Comparison of ENCODE assay signal across 22 mouse cellular contexts in the genomic region with DNA sequence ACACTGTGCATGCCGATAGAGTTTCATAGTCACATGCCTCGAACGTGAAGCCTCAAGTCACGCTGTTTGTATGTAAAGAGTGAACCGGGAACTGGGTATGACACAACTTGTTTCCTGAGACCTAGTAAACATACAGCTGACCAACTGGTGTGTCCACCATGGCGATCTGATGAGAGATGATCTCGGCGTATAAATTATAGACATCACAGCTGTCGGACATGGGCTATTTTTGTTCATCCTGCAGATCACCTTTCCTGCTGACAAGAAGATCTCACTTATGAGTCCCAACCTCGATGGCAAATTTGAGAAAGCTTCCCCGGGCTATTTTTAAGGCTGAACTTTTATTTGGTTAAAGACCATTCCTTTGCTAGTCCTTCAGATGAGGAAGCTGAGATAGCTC. TPM values are rescaled to one million over a fixed set of nuclear protein-coding genes. Genes with fewer than 3 reads are reported as not detected.
DNase-seq lines count a peak whose midpoint lies in the region; ATAC-seq and TF ChIP-seq lines count a peak whose summit lies in the region.
"Had no signal": no experiment of that assay in that cellular context is flagged by ENCODE, and none has a peak within 500 bp of the region (broad histone marks: within the 10 kb centered on the region; RNA-seq: fewer than 3 reads in every experiment).

No protein-coding gene starts in this region.

- H3K9me3 ChIP-seq in CH12.LX (replicated peaks; ENCODE audit: low read length) = no peaks in the 10 kb centered on the region
- H3K9me3 ChIP-seq in forebrain, embryonic 13.5 days (replicated peaks) = no peaks in the 10 kb centered on the region
- H3K9me3 ChIP-seq: embryonic facial prominence, embryonic 12.5 days; embryonic facial prominence, embryonic 15.5 days; forebrain, embryonic 15.5 days; heart, embryonic 13.5 days; hindbrain, embryonic 12.5 days; hindbrain, embryonic 15.5 days had no signal

- H3K27me3 ChIP-seq in CH12.LX (replicated peaks) = peaks cover 8% of the 10 kb centered on the region
- no peaks in the 10 kb centered on the region for H3K27me3 ChIP-seq in forebrain, embryonic 13.5 days
- H3K27me3 ChIP-seq: forebrain, embryonic 15.5 days; hindbrain, embryonic 12.5 days; hindbrain, embryonic 15.5 days; Patski had no signal

- in situ Hi-C loops in CH12.LX (cut with MboI; ENCODE audit: low pct_ligation_motif_present, low pct_unique_long_range_greater_than_20kb, low sequenced_read_pairs) = no loop called here

- TF ChIP-seq EP300 in CH12.LX (IDR thresholded peaks at IDR 0.05; ENCODE audit: low read length) = no peak

- no peaks in the 10 kb centered on the region for H3K79me2 ChIP-seq in CH12.LX (replicated peaks; ENCODE audit: control insufficient read depth, extremely low read depth, insufficient read depth, poor library complexity, severe bottlenecking)

- no peak overlapping the region for H3K9ac ChIP-seq in CH12.LX (ENCODE audit: insufficient read depth, low read depth)
- H3K9ac ChIP-seq in forebrain, embryonic 13.5 days = no peak overlapping the region
- H3K9ac ChIP-seq: embryonic facial prominence, embryonic 12.5 days; embryonic facial prominence, embryonic 15.5 days; forebrain, embryonic 15.5 days; heart, embryonic 13.5 days; hindbrain, embryonic 12.5 days; hindbrain, embryonic 15.5 days had no signal

- no peak for TF ChIP-seq RAD21 in CH12.LX (IDR thresholded peaks at IDR 0.05; ENCODE audit: low read depth, low read length)

- no peak for TF ChIP-seq POLR2A in CH12.LX (IDR thresholded peaks at IDR 0.05; ENCODE audit: low read depth, low read length)

- dilution Hi-C loops in CH12.LX (cut with MboI; ENCODE audit: extremely low pct_ligation_motif_present, extremely low pct_unique_long_range_greater_than_20kb, low sequenced_read_pairs) = no loop called here

- peak; percentile 33 to 50 for DNase-seq in gastrocnemius, adult 8-10 months (ENCODE audit: low spot score in 2 of 2)
- DNase-seq in gastrocnemius, postnatal 10 days = no peak
- no peak for DNase-seq in CH12.LX (ENCODE audit: extremely low read depth)
- peak; percentile 50 for DNase-seq in gastrocnemius, postnatal 25 days
- DNase-seq in thymus, postnatal 36 days = no peak
- DNase-seq: adrenal gland, postnatal 10 days; adrenal gland, postnatal 36 days; cerebellum, adult 18-20 months; cerebellum, adult 9-11 months; cerebellum, postnatal 25 days; heart, postnatal 14 days; kidney, adult 2 months had no signal

- 90% methylated on average over 11 of the region's 11 CpGs for WGBS in forebrain, embryonic 13.5 days

- no peak overlapping the region for H3K27ac ChIP-seq in CH12.LX (ENCODE audit: insufficient read depth, low read depth)
- no peak overlapping the region for H3K27ac ChIP-seq in forebrain, embryonic 13.5 days
- H3K27ac ChIP-seq: embryonic facial prominence, embryonic 12.5 days; embryonic facial prominence, embryonic 15.5 days; forebrain, embryonic 15.5 days; heart, embryonic 13.5 days; hindbrain, embryonic 12.5 days; hindbrain, embryonic 15.5 days had no signal

- ATAC-seq in forebrain, embryonic 13.5 days = no peak
- ATAC-seq: forebrain, embryonic 15.5 days; Patski had no signal

- H3K36me3 ChIP-seq in CH12.LX (replicated peaks in 1 of 2; ENCODE audit: control insufficient read depth in 1 of 2, insufficient read depth in 1 of 2, low read length in 1 of 2) = no peaks in the 10 kb centered on the region
- no peaks in the 10 kb centered on the region for H3K36me3 ChIP-seq in forebrain, embryonic 13.5 days (ENCODE audit: poor library complexity, severe bottlenecking)
- H3K36me3 ChIP-seq: embryonic facial prominence, embryonic 12.5 days; embryonic facial prominence, embryonic 15.5 days; forebrain, embryonic 15.5 days; G1E; heart, embryonic 13.5 days; hindbrain, embryonic 12.5 days; hindbrain, embryonic 15.5 days had no signal

- H3K4me1 ChIP-seq in CH12.LX (ENCODE audit: control insufficient read depth in 1 of 2, insufficient read depth in 2 of 2) = peaks cover 0 to 3% of the 10 kb centered on the region in 2 experiments; a peak in 1 of 4 replicates
- H3K4me1 ChIP-seq in forebrain, embryonic 13.5 days = peaks cover 20% of the 10 kb centered on the region

- H3K4me2 ChIP-seq in CH12.LX (ENCODE audit: insufficient read depth, low read depth, poor library complexity, severe bottlenecking) = no peak overlapping the region
- no peak overlapping the region for H3K4me2 ChIP-seq in forebrain, embryonic 13.5 days
- H3K4me2 ChIP-seq: embryonic facial prominence, embryonic 12.5 days; embryonic facial prominence, embryonic 15.5 days; forebrain, embryonic 15.5 days; heart, embryonic 13.5 days; hindbrain, embryonic 12.5 days; hindbrain, embryonic 15.5 days had no signal

- no peak for TF ChIP-seq CTCF in CH12.LX (conservative IDR thresholded peaks at IDR 0.05 in 1 of 2, IDR thresholded peaks at IDR 0.05 in 1 of 2; ENCODE audit: low read depth in 2 of 2, low read length in 2 of 2)

- H3K4me3 ChIP-seq in CH12.LX (replicated peaks in 1 of 3; ENCODE audit: low read depth in 2 of 3, low read length in 2 of 3, poor library complexity in 1 of 3) = no peak overlapping the region
- no peak overlapping the region for H3K4me3 ChIP-seq in forebrain, embryonic 13.5 days
- H3K4me3 ChIP-seq: embryonic facial prominence, embryonic 12.5 days; embryonic facial prominence, embryonic 15.5 days; forebrain, embryonic 15.5 days; heart, embryonic 13.5 days; hindbrain, embryonic 12.5 days; hindbrain, embryonic 15.5 days had no signal

TF ChIP-seq in CH12.LX, 34 proteins besides CTCF, POLR2A, EP300 and RAD21:
- TF ChIP-seq MAZ (IDR thresholded peaks at IDR 0.05; ENCODE audit: low read depth, low read length) (no peak), BHLHE40 (IDR thresholded peaks at IDR 0.05; ENCODE audit: low read depth, low read length) (0 out of 2 replicates have a peak, but pooled peaks have one; percentile 14), JUND (conservative IDR thresholded peaks at IDR 0.05; ENCODE audit: low read depth, low read length) (no peak), POLR2AphosphoS2 (IDR thresholded peaks at IDR 0.05; ENCODE audit: low read depth, low read length) (no peak), ZNF384 (IDR thresholded peaks at IDR 0.05; ENCODE audit: low read depth, low read length) (no peak), ZMIZ1 (IDR thresholded peaks at IDR 0.05; ENCODE audit: low read depth, low read length) (no peak), ZKSCAN1 (IDR thresholded peaks at IDR 0.05; ENCODE audit: borderline replicate concordance, low read depth, low read length) (no peak), CHD1 (IDR thresholded peaks at IDR 0.05; ENCODE audit: low read depth, low read length) (no peak)

RNA-seq across cellular contexts. Expression of a gene that starts 2.1 kb away (rescaled TPM):
- total RNA-seq in gastrocnemius, adult 8-10 months (2022) = 100 to 1,000 TPM; 137 to 175 (median 164) TPM
- total RNA-seq in gastrocnemius, postnatal 10 days (2021) = 10 to 100 TPM; 75.4 to 83.6 TPM
- total RNA-seq in CH12.LX (2012; rRNA removed) (0.34 and 0.68 TPM in 2 replicates), CH12.LX (2014; rRNA removed) (0.23 TPM in 2 replicates)
- polyA plus RNA-seq in CH12.LX (2012; ENCODE audit: insufficient read length, low read depth) = 0.20 and 0.29 TPM in 2 replicates
- total RNA-seq in gastrocnemius, postnatal 25 days (2021) = 100 to 1,000 TPM; 105 to 119 TPM
- 6.2 and 7.1 TPM in 2 replicates for polyA plus RNA-seq in forebrain, embryonic 13.5 days (2015; fragmentation: Nextera tagmentation; extraction: Ambion mirVana)
- polyA plus RNA-seq: G1E had no signal

RNA-seq across cellular contexts. Expression of a gene that starts 45.4 kb away (rescaled TPM):
- total RNA-seq in gastrocnemius, adult 8-10 months (2022) = 10 to 100 TPM; 26.5 to 55.1 (median 45.2) TPM
- 10 to 100 TPM; 79.6 to 82.6 TPM for total RNA-seq in gastrocnemius, postnatal 10 days (2021)
- total RNA-seq in CH12.LX (2012; rRNA removed) = 0.17 and 0.34 TPM in 2 replicates
- 1.2 and 1.3 TPM in 2 replicates for total RNA-seq in CH12.LX (2014; rRNA removed)
- 1.0 and 1.6 TPM in 2 replicates for polyA plus RNA-seq in CH12.LX (2012; ENCODE audit: insufficient read length, low read depth)
- 10 to 100 TPM; 43.7 to 50.2 TPM for total RNA-seq in gastrocnemius, postnatal 25 days (2021)
- 85.7 and 87.9 TPM in 2 replicates for polyA plus RNA-seq in forebrain, embryonic 13.5 days (2015; fragmentation: Nextera tagmentation; extraction: Ambion mirVana)
- total RNA-seq: G1E; granulocyte monocyte progenitor cell, adult 5-6 weeks had no signal
- polyA plus RNA-seq: G1E had no signal

Comparison
In these comparisons a context has a peak if more than half of its experiments do, and no peak if none do; other contexts are left out.
1. DNase-seq: peak in gastrocnemius, adult 8-10 months (2 of 2) and gastrocnemius, postnatal 25 days (single experiment); none in gastrocnemius, postnatal 10 days (single experiment), CH12.LX (single experiment) and thymus, postnatal 36 days (0 of 2).
2. RNA of a gene that starts 2.1 kb away (total RNA-seq): 137 to 175 TPM in gastrocnemius, adult 8-10 months, 105 to 119 TPM in gastrocnemius, postnatal 25 days and 75.4 to 83.6 TPM in gastrocnemius, postnatal 10 days; 0.23 to 0.68 TPM in CH12.LX; every median in the first group is over 10 times any median in the second.
3. RNA of a gene that starts 45.4 kb away (total RNA-seq): 79.6 to 82.6 TPM in gastrocnemius, postnatal 10 days, 43.7 to 50.2 TPM in gastrocnemius, postnatal 25 days and 26.5 to 55.1 TPM in gastrocnemius, adult 8-10 months; 0.17 to 1.3 TPM in CH12.LX; every median in the first group is over 10 times any median in the second.